Mouse (Mus musculus): Measurements from ENCODE around the gene Dock2. TPM values are rescaled to one million over a fixed set of nuclear protein-coding genes. Genes with fewer than 3 reads are reported as not detected.
A peak's percentile ranks its signal among the peaks of the same experiment; 100 is the strongest.

Dock2 gene
- total RNA-seq (2012; rRNA removed) (56.3 and 60.9 TPM in 2 replicates), polyA plus RNA-seq (2012; ENCODE audit: insufficient read depth in 1 of 2, insufficient read length in 2 of 2, low read depth in 1 of 2, low replicate concordance in 2 of 2, missing spikeins in 1 of 2) (100 to 1,000 TPM in 1 of 2 experiments, 10 to 100 TPM in 1; 77.9 to 101 TPM)

DNA sequence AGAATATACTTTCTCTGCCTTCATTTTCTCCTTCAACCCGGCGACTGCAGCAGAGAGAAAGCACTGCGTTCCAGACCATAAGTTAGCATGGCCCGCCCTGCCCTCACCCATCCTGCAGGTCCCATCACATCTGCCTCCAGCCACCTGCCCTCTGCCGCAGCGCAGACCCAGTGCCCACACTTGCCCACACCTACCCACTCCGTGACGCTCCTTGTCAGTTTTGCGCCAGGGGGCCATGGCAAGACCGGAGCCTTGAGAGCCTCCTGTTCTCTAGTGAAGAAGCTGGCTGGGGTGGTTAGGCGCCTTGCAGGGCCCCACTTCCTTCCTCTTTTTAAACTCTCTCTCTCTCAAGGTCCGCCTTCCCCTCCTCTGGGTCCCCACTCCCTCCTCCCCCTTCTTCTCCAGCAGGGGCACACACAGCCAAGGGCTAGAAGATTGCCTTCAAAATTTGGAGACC, at the start of gene Dock2:
Gene Dock2 (minus strand): TSS at position 306 of the 457 bp plus-strand sequence.
- Histone ChIP-seq H3K9ac (ENCODE audit: control insufficient read depth, low read depth, low read length, poor library complexity, severe bottlenecking) (peak within 1 kb of the TSS; percentile 85), H3K4me3 (ENCODE audit: control insufficient read depth in 1 of 2, insufficient read depth in 1 of 2, low read depth in 2 of 2, low read length in 2 of 2) (peak within 1 kb of the TSS; percentile 67 to 73), H3K4me1 (ENCODE audit: control insufficient read depth in 1 of 2, insufficient read depth in 2 of 2, low read length in 2 of 2) (peaks cover 14 to 30% of the 10 kb centered on the region in 2 experiments), H3K27me3 (ENCODE audit: control insufficient read depth in 1 of 2, insufficient read depth in 2 of 2, low read length in 2 of 2) (no peaks in the 10 kb centered on the region), H3K36me3 (ENCODE audit: control insufficient read depth in 1 of 2, insufficient read depth in 2 of 2, low read length in 2 of 2) (peaks cover 8 to 38% of the 10 kb centered on the region in 2 experiments), H3K9me3 (replicated peaks; ENCODE audit: insufficient read depth, low read length) (no peaks in the 10 kb centered on the region), H3K27ac (ENCODE audit: control insufficient read depth, low read depth, low read length) (peak within 1 kb of the TSS; percentile 91), H3K79me2 (ENCODE audit: control insufficient read depth, insufficient read depth, low read length, poor library complexity) (peaks cover 49% of the 10 kb centered on the region)
- DNase-seq (ENCODE audit: low read depth, low spot score): peak; percentile 96
- TF ChIP-seq MAZ (IDR thresholded peaks at IDR 0.05; ENCODE audit: low read depth, low read length) (peak; percentile 97), USF1 (IDR thresholded peaks at IDR 0.05; ENCODE audit: low read depth, low read length) (peak; percentile 11; the same call in 1 of the 2 replicates), GABPA (IDR thresholded peaks at IDR 0.05; ENCODE audit: low read depth, low read length) (no peak), POLR2AphosphoS2 (IDR thresholded peaks at IDR 0.05; ENCODE audit: low read length) (peak; percentile 57; the same call in 1 of the 2 replicates), TBP (IDR thresholded peaks at IDR 0.05; ENCODE audit: low read depth, low read length) (peak; percentile 94), UBTF (IDR thresholded peaks at IDR 0.05; ENCODE audit: borderline replicate concordance, insufficient read depth, low read depth, low read length) (0 out of 2 replicates have a peak, but pooled peaks have one; percentile 16), GATA1 (IDR thresholded peaks at IDR 0.05; ENCODE audit: low read depth, low read length) (no peak), CHD2 (IDR thresholded peaks at IDR 0.05; ENCODE audit: low read length) (no peak), JUND (IDR thresholded peaks at IDR 0.05; ENCODE audit: low read depth, low read length) (no peak), NELFE (IDR thresholded peaks at IDR 0.05; ENCODE audit: low read depth, low read length) (peak; percentile 87), ELF1 (IDR thresholded peaks at IDR 0.05; ENCODE audit: low read depth, low read length) (peak; percentile 73), ZC3H11A (IDR thresholded peaks at IDR 0.05; ENCODE audit: low read depth, low read length) (no peak), SIN3A (IDR thresholded peaks at IDR 0.05; ENCODE audit: low read length) (peak; percentile 84), RAD21 (IDR thresholded peaks at IDR 0.05; ENCODE audit: low read depth, low read length) (no peak), ZNF384 (IDR thresholded peaks at IDR 0.05; ENCODE audit: low read depth, low read length) (no peak), MEF2A (IDR thresholded peaks at IDR 0.05; ENCODE audit: extremely low read depth, insufficient replicate concordance, low read depth, low read length, poor library complexity, severe bottlenecking) (no peak), EP300 (IDR thresholded peaks at IDR 0.05; ENCODE audit: low read depth in 1 of 2, low read length in 2 of 2) (peak; percentile 63; a peak in 3 of 4 replicates), E2F4 (IDR thresholded peaks at IDR 0.05; ENCODE audit: borderline replicate concordance, low read depth, low read length) (no peak), CTCF (IDR thresholded peaks at IDR 0.05 in 2 of 3, conservative IDR thresholded peaks at IDR 0.05 in 1 of 3; ENCODE audit: control insufficient read depth in 1 of 3, insufficient read depth in 1 of 3, low read depth in 2 of 3, low read length in 3 of 3, poor library complexity in 1 of 3, severe bottlenecking in 1 of 3) (no peak), HCFC1 (IDR thresholded peaks at IDR 0.05; ENCODE audit: low read depth, low read length) (peak; percentile 70), TCF12 (IDR thresholded peaks at IDR 0.05; ENCODE audit: low read depth, low read length) (peak; percentile 76), ZKSCAN1 (IDR thresholded peaks at IDR 0.05; ENCODE audit: low read depth, low read length) (no peak), ETS1 (IDR thresholded peaks at IDR 0.05; ENCODE audit: low read depth, low read length) (peak; percentile 73; the same call in 1 of the 2 replicates), ZMIZ1 (IDR thresholded peaks at IDR 0.05; ENCODE audit: low read depth, low read length) (peak; percentile 92; the same call in 1 of the 2 replicates), CHD1 (IDR thresholded peaks at IDR 0.05; ENCODE audit: low read depth, low read length) (no peak), SMC3 (IDR thresholded peaks at IDR 0.05; ENCODE audit: low read depth, low read length) (no peak), MYC (IDR thresholded peaks at IDR 0.05; ENCODE audit: low read depth, low read length) (no peak), POLR2A (IDR thresholded peaks at IDR 0.05; ENCODE audit: control insufficient read depth in 1 of 2, insufficient read depth in 1 of 2, low read depth in 1 of 2, low read length in 2 of 2, poor library complexity in 1 of 2) (peak; percentile 87 to 90; a peak in 3 of 4 replicates), USF2 (IDR thresholded peaks at IDR 0.05; ENCODE audit: borderline replicate concordance in 1 of 2, insufficient read depth in 1 of 2, low read depth in 1 of 2, low read length in 2 of 2) (no peak), MAX (IDR thresholded peaks at IDR 0.05; ENCODE audit: low read length) (peak; percentile 11; the same call in 1 of the 2 replicates), KAT2A (conservative IDR thresholded peaks at IDR 0.05; ENCODE audit: low read depth, low read length) (no peak; the same call in 1 of the 2 replicates), MAFK (IDR thresholded peaks at IDR 0.05; ENCODE audit: borderline replicate concordance, low read depth, low read length) (no peak), NRF1 (IDR thresholded peaks at IDR 0.05; ENCODE audit: insufficient read depth, low read depth, low read length, poor library complexity, severe bottlenecking) (no peak; the same call in 1 of the 2 replicates), BHLHE40 (IDR thresholded peaks at IDR 0.05; ENCODE audit: borderline replicate concordance, low read depth, low read length) (no peak), TAL1 (IDR thresholded peaks at IDR 0.05; ENCODE audit: low read length) (no peak), MXI1 (IDR thresholded peaks at IDR 0.05; ENCODE audit: low read depth, low read length) (peak; percentile 70)

All from MEL (cell line).